Mouse (Mus musculus) neural tube, embryonic 11.5 days (tissue): ENCODE data around the gene Traip. TPM values are rescaled to one million over a fixed set of nuclear protein-coding genes. Genes with fewer than 3 reads are reported as not detected.
A peak's percentile ranks its signal among the peaks of the same experiment; 100 is the strongest.

ENCODE experiments used
- ATAC-seq: fragments of 200-750 bp; cut with Nextera tagmentation; 2 replicates; pipeline ENCODE4 v1.8.0; 2017; ENCODE audit warnings: moderate number of reproducible peaks, mild to moderate bottlenecking, moderate TSS enrichment, moderate library complexity; ENCODE audit not compliant: insufficient read depth, low FRiP score, low TSS enrichment
- DNase-seq: peaks from one replicate; pipeline ENCODE4 v3.0.0-alpha.2; 2015; ENCODE audit warnings: low spot score
- H3K27ac ChIP-seq: fragments of 300-500 bp; sonication (generic); 2 replicates; pipeline ENCODE4 v1.5.1; 2014; ENCODE audit warnings: low read depth, mild to moderate bottlenecking, low read length
- H3K27me3 ChIP-seq: fragments of 300-500 bp; sonication (generic); 2 replicates; pipeline ENCODE4 v1.6.1; 2014; ENCODE audit warnings: mild to moderate bottlenecking, low read length, mixed read lengths; ENCODE audit not compliant: control insufficient read depth, insufficient read depth
- H3K36me3 ChIP-seq: fragments of 300-500 bp; sonication (generic); 2 replicates; pipeline ENCODE4 v1.6.1; 2014; ENCODE audit warnings: mild to moderate bottlenecking, low read length, moderate library complexity, mixed read lengths; ENCODE audit not compliant: control insufficient read depth, insufficient read depth
- H3K4me1 ChIP-seq: fragments of 300-500 bp; sonication (generic); 2 replicates; pipeline ENCODE4 v1.6.1; 2014; ENCODE audit warnings: low read length, mixed read lengths; ENCODE audit not compliant: control insufficient read depth, insufficient read depth
- H3K4me2 ChIP-seq: fragments of 300-500 bp; sonication (generic); 2 replicates; pipeline ENCODE4 v1.6.1; 2014; ENCODE audit warnings: low read depth, mild to moderate bottlenecking, moderate library complexity
- H3K4me3 ChIP-seq: fragments of 300-500 bp; sonication (generic); 2 replicates; pipeline ENCODE4 v1.5.1; 2014; ENCODE audit warnings: low read depth, low read length
- H3K9ac ChIP-seq: fragments of 300-500 bp; sonication (generic); 2 replicates; pipeline ENCODE4 v1.6.1; 2014; ENCODE audit warnings: mild to moderate bottlenecking, low read length
- H3K9me3 ChIP-seq: fragments of 300-500 bp; sonication (generic); 2 replicates; pipeline ENCODE4 v1.6.1; 2016; ENCODE audit warnings: low read length; ENCODE audit not compliant: control insufficient read depth
- WGBS: fragments of 180-500 bp; shearing (Covaris S2); extraction: QIAGEN DNeasy Blood & Tissue Kit; methylation state at CpG from one replicate; pipeline ENCODE4 v1.1.7; 2014; 5-methylcytosine and 5-hydroxymethylcytosine counted together
- polyA plus RNA-seq: library from polyadenylated mRNA; unstranded; fragments of >200 nt; fragmentation: Nextera tagmentation; extraction: Ambion mirVana; gene quantifications from 2 replicates; pipeline ENCODE4 v1.2.1, GENCODE M21; 2014

Traip gene
- polyA plus RNA-seq, 1 experiment from 2014 or later: 25.7 TPM

- DNase-seq (no peak), ATAC-seq (no peak)
- WGBS: 57% methylated on average over 9 of the region's 9 CpGs
Observed at GRCm38 (mm10) chr9:107926920-107927420, 23.0 kb upstream of the Traip start.

GRCm38 (mm10) chr9:107927749-107928148 lies 22.2 kb upstream of the Traip start:
- Histone ChIP-seq H3K9me3 (no peaks in the 10 kb centered on the region), H3K36me3 (no peaks in the 10 kb centered on the region), H3K9ac (no peak overlapping the region), H3K27me3 (no peaks in the 10 kb centered on the region), H3K4me2 (no peak overlapping the region), H3K27ac (no peak overlapping the region), H3K4me3 (no peak overlapping the region), H3K4me1 (no peaks in the 10 kb centered on the region)
- no peak for DNase-seq
- 91% methylated on average over 5 of the region's 5 CpGs for WGBS
- ATAC-seq: no peak

More at GRCm38 (mm10) chr9:107926920-107927420, 23.0 kb upstream of the Traip start:
- Histone ChIP-seq H3K9me3 (no peaks in the 10 kb centered on the region), H3K4me3 (no peak overlapping the region), H3K27ac (no peak overlapping the region), H3K4me2 (no peak overlapping the region), H3K9ac (no peak overlapping the region), H3K27me3 (no peaks in the 10 kb centered on the region), H3K36me3 (no peaks in the 10 kb centered on the region), H3K4me1 (no peaks in the 10 kb centered on the region)

- WGBS: 82% methylated on average over 3 of the region's 3 CpGs
- ATAC-seq (no peak), DNase-seq (no peak)
- no peak within 1 kb of the TSS for H3K4me3 ChIP-seq
- no peaks in the 10 kb centered on the region for H3K9me3 ChIP-seq
- H3K36me3 ChIP-seq: no peaks in the 10 kb centered on the region
- H3K27ac ChIP-seq: no peak within 1 kb of the TSS
- no peak within 1 kb of the TSS for H3K9ac ChIP-seq
- no peaks in the 10 kb centered on the region for H3K27me3 ChIP-seq
- no peaks in the 10 kb centered on the region for H3K4me1 ChIP-seq
- no peak within 1 kb of the TSS for H3K4me2 ChIP-seq
Observed at GRCm38 (mm10) chr9:107928169-107928568, 21.8 kb upstream of the Traip start, which contains the start of gene Actl11. Gene Actl11 (plus strand): TSS chr9:107928469.

- 57% methylated on average over 4 of the region's 4 CpGs for WGBS
- Histone ChIP-seq H3K4me3 (no peak overlapping the region), H3K27ac (no peak overlapping the region), H3K9me3 (no peaks in the 10 kb centered on the region), H3K9ac (no peak overlapping the region), H3K4me1 (peaks cover 14% of the 10 kb centered on the region), H3K4me2 (no peak overlapping the region), H3K36me3 (no peaks in the 10 kb centered on the region), H3K27me3 (no peaks in the 10 kb centered on the region; the same call in 1 of the 2 replicates)
- no peak for DNase-seq
- no peak for ATAC-seq
Observed at GRCm38 (mm10) chr9:107932221-107932620, 17.7 kb upstream of the Traip start.

GRCm38 (mm10) chr9:107934146-107934545 lies 15.8 kb upstream of the Traip start:
- Histone ChIP-seq H3K27me3 (no peaks in the 10 kb centered on the region; the same call in 1 of the 2 replicates), H3K36me3 (no peaks in the 10 kb centered on the region), H3K27ac (no peak overlapping the region), H3K4me1 (peaks cover 14% of the 10 kb centered on the region), H3K9ac (no peak overlapping the region; the same call in 1 of the 2 replicates), H3K4me3 (no peak overlapping the region), H3K4me2 (no peak overlapping the region), H3K9me3 (no peaks in the 10 kb centered on the region)
- WGBS: 90% methylated on average over 11 of the region's 11 CpGs
- DNase-seq (no peak), ATAC-seq (no peak)

GRCm38 (mm10) chr9:107935374-107935773 lies 14.6 kb upstream of the Traip start, which contains the start of gene Camkv:
Gene Camkv (plus strand): TSS chr9:107935674.
- no peaks in the 10 kb centered on the region; the same call in 1 of the 2 replicates for H3K27me3 ChIP-seq
- no peak for DNase-seq
- H3K4me3 ChIP-seq: peak within 1 kb of the TSS; percentile 51
- ATAC-seq: no peak
- peak within 1 kb of the TSS; percentile 67 for H3K9ac ChIP-seq
- H3K27ac ChIP-seq: no peak within 1 kb of the TSS
- no peaks in the 10 kb centered on the region for H3K36me3 ChIP-seq
- no peaks in the 10 kb centered on the region for H3K9me3 ChIP-seq
- peaks cover 14% of the 10 kb centered on the region for H3K4me1 ChIP-seq
- WGBS: 7% methylated on average over 3 of the region's 3 CpGs
- H3K4me2 ChIP-seq: peak within 1 kb of the TSS; percentile 96

- Histone ChIP-seq H3K9me3 (no peaks in the 10 kb centered on the region), H3K27ac (no peak overlapping the region), H3K27me3 (no peaks in the 10 kb centered on the region; the same call in 1 of the 2 replicates), H3K4me1 (peaks cover 14% of the 10 kb centered on the region), H3K9ac (peak overlapping the region; percentile 67), H3K4me2 (peak overlapping the region; percentile 96), H3K36me3 (no peaks in the 10 kb centered on the region), H3K4me3 (peak overlapping the region; percentile 51)
- DNase-seq (peak; percentile 61), ATAC-seq (peak; percentile 45; the same call in 1 of the 2 replicates)
- WGBS: under 1% methylated on average over 40 of the region's 41 CpGs
Observed at GRCm38 (mm10) chr9:107935790-107936214, 14.1 kb upstream of the Traip start.

GRCm38 (mm10) chr9:107936215-107936822 lies 13.6 kb upstream of the Traip start:
- DNase-seq: peak; percentile 38
- Histone ChIP-seq H3K4me1 (peaks cover 14% of the 10 kb centered on the region), H3K9ac (peak overlapping the region; percentile 67), H3K27ac (no peak overlapping the region), H3K27me3 (no peaks in the 10 kb centered on the region; the same call in 1 of the 2 replicates), H3K4me2 (peak overlapping the region; percentile 96), H3K4me3 (peak overlapping the region; percentile 51), H3K36me3 (no peaks in the 10 kb centered on the region), H3K9me3 (no peaks in the 10 kb centered on the region)
- peak; percentile 61; the same call in 1 of the 2 replicates for ATAC-seq
- 2% methylated on average over 29 of the region's 29 CpGs for WGBS

GRCm38 (mm10) chr9:107936831-107937230 lies 13.1 kb upstream of the Traip start:
- ATAC-seq: no peak

More at GRCm38 (mm10) chr9:107936831-107937230, 13.1 kb upstream of the Traip start:
- DNase-seq: no peak
- WGBS: 7% methylated on average over 3 of the region's 3 CpGs
- Histone ChIP-seq H3K27ac (no peak overlapping the region), H3K9me3 (no peaks in the 10 kb centered on the region), H3K4me2 (peak overlapping the region; percentile 96), H3K9ac (peak overlapping the region; percentile 67), H3K4me1 (peaks cover 14% of the 10 kb centered on the region), H3K4me3 (peak overlapping the region; percentile 51), H3K36me3 (no peaks in the 10 kb centered on the region), H3K27me3 (no peaks in the 10 kb centered on the region; the same call in 1 of the 2 replicates)
